Mouse (Mus musculus): Measurements from ENCODE around the gene Mbnl3. TPM values are rescaled to one million over a fixed set of nuclear protein-coding genes. Genes with fewer than 3 reads are reported as not detected.

Mbnl3 gene
- under 1 TPM in 1 of 2 experiments, not detected in 1; 0.13 TPM for total RNA-seq (2021)
- long read RNA-seq, experiment 1 = 0 reads
- long read RNA-seq, experiment 2 = 0 reads

- peak within 1 kb of the TSS; percentile 50 for H3K4me3 ChIP-seq
- no peak within 1 kb of the TSS for H3K27ac ChIP-seq
- no peak for TF ChIP-seq CTCF (conservative IDR thresholded peaks at IDR 0.05)
- no peak for DNase-seq (ENCODE audit: low spot score in 2 of 2)
Measured at GRCm38 (mm10) chrX:51206432-51206831, at the start of gene Mbnl3. Gene Mbnl3, minus strand, starts transcription at chrX:51206532.

DNA sequence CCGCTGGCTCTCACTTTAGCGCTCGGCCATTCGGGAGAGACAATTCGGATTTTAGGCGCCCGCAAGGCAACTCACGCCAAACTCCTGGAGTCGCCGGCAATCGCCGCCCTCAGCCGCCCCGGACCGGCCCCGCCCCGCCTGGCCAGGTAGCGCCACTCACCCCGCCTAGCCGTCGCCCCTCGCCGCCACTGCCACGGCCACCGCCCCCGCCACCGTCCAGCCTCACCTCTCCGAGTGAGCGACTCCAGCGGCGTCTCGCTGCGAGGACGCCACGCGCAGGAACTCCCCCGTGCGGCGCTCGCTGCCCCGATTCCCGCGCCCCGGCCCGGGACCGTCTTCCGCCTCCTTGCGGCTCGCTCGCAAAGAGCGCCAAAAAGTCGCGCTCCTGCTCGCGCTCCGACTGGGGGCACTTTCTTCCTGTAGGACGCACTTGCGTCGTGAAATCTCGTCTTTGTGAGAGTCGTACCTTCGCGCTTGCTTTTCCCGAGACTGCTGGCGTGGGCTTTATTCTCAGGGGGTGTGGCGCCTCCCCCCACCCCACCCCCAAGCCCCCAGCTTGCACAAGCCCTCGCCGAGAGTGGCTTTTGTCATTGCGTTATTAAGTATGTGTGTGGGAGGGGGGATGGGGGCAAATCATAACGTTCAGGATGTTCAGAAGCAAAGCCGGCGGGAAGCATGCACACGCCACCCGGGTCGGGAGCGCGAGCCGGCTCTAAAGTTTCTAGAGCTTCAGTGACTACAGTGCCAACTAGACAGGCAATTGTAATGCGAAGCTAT lies 596 bp downstream of the Mbnl3 start:
- TF ChIP-seq CTCF (conservative IDR thresholded peaks at IDR 0.05) = peak; percentile 47
- Histone ChIP-seq H3K27ac (no peak overlapping the region), H3K4me3 (peak overlapping the region; percentile 50)
- DNase-seq (ENCODE audit: low spot score in 2 of 2) = no peak

DNA sequence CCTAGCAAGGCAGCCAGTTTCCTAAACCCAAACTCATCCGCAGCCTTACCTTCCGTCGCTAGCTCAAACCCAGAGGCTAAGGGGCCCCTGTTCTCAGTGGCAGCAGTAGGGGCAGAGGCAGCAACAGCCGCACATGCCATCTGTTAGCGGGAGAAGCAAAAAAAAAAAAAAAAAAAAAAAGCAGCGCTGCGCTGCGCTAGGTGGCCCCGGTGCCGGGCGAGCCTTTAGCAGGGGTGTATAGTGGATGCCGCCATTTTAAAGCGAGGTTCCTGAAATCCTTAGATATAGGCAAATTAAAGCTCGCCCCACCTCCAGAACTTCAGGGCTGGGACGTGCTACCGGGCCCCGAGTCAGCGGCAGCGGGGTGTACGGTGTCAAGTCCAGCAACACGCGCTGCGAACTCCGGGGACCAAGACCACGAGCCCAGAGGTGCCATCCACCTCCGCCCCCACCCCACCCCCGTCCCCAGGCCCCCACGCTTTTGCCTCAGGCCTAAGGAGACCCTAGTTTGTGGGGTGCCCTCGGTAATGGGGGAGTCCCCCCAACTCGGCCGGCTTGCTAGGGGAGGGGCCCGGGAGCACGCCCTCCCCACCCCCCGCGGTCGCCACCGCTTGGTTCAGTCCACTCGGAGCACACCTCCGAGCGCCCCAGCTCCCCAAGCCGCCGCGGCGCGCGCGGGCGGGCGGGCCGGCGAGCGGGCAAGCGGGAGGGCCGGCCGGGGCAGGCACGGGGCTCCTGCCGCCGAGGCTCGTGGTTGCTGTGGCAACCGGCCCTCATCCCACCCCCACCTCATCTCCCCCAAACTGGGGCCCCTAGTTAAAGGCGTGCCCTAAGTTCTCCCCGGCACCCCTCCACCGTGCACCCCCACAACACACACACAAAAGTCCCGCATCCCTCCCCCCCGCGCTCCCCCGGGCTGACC lies 1.4 kb downstream of the Mbnl3 start:
- TF ChIP-seq CTCF (conservative IDR thresholded peaks at IDR 0.05) = no peak
- no peak for DNase-seq (ENCODE audit: low spot score in 2 of 2)
- Histone ChIP-seq H3K27ac (no peak overlapping the region), H3K4me3 (peak overlapping the region; percentile 50)

- DNase-seq (ENCODE audit: low spot score in 2 of 2) = no peak
- no peak overlapping the region for H3K4me3 ChIP-seq
- TF ChIP-seq CTCF (conservative IDR thresholded peaks at IDR 0.05) = no peak
- no peak overlapping the region for H3K27ac ChIP-seq
Measured at GRCm38 (mm10) chrX:51197012-51197411, 9.3 kb downstream of the Mbnl3 start.

DNA sequence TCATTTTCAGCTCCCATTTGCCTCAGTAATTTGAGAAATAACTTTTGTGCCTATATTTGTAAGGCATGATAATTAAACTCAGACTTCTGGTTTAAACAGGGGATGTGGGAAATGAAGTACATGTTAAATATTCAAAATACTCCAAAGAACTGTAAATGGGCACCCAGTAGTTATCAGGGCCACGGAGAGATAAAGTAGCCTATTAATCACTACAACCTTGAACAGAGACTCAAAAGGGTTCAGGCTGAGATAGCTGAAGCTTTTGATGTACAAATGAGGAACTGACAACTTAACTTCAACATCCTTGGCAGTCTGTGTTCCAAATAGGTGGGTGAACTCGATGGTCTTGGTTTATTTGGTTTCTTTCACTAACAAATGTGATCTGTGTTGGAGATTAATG lies 34.4 kb downstream of the Mbnl3 start:
- Histone ChIP-seq H3K4me3 (no peak overlapping the region), H3K27ac (no peak overlapping the region)
- TF ChIP-seq CTCF (conservative IDR thresholded peaks at IDR 0.05) = no peak
- no peak for DNase-seq (ENCODE audit: low spot score in 2 of 2)

DNA sequence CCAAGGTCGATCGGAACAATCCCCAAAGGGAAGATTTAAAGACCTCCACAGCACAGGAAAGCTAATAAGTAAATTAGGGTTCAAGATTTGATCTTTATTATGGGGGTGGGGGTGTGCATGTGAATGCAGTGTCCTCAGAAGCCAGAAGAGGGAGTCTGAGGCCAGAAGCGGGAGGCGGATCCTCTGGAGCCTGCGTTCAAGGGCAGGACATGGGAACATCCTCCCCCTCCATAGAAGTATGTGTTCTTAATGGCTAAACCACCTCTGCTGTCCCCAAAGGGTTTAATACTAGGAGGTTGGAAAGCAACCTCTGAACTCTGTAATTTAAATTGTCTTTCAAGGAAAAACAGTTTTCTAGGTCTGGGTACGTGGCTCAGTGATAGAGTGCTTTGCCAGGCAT lies 34.9 kb downstream of the Mbnl3 start:
- peak; percentile 53 for TF ChIP-seq CTCF (conservative IDR thresholded peaks at IDR 0.05)
- H3K27ac ChIP-seq = no peak overlapping the region
- no peak overlapping the region for H3K4me3 ChIP-seq
- DNase-seq (ENCODE audit: low spot score in 2 of 2) = no peak

- no peak overlapping the region for H3K4me3 ChIP-seq
- H3K27ac ChIP-seq = no peak overlapping the region
- no peak for TF ChIP-seq CTCF (conservative IDR thresholded peaks at IDR 0.05)
- DNase-seq (ENCODE audit: low spot score in 2 of 2) = no peak
Measured at GRCm38 (mm10) chrX:51170404-51170803, 35.9 kb downstream of the Mbnl3 start.

DNA sequence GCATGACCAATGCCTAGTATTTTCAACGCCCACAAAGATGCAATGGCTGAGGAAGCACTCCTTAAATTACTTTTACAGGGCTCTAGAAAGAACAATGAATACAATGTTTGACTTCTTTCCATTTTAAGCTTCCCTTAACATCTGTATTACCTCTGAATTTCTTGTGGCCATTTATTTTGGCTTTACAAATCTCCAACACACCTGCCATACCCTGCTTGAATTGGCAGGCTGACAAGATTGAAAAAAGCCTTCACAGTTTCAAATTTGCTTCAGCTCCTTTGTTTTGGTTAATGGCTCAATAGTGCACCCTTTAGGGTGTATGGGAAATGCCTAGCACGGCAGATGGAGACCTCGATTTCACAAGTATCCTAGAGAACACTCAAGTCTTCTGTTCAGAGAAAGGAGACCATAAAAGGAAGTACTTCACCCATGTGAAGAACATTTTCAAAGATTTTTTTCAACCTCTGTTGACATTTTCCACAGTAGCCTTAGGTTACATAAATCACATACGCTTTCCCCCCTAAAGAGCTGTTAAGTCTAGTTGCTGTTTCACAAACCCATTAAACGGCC lies 36.8 kb downstream of the Mbnl3 start:
- DNase-seq (ENCODE audit: low spot score in 2 of 2) = no peak
- H3K4me3 ChIP-seq = no peak overlapping the region
- no peak for TF ChIP-seq CTCF (conservative IDR thresholded peaks at IDR 0.05)
- H3K27ac ChIP-seq = no peak overlapping the region

DNA sequence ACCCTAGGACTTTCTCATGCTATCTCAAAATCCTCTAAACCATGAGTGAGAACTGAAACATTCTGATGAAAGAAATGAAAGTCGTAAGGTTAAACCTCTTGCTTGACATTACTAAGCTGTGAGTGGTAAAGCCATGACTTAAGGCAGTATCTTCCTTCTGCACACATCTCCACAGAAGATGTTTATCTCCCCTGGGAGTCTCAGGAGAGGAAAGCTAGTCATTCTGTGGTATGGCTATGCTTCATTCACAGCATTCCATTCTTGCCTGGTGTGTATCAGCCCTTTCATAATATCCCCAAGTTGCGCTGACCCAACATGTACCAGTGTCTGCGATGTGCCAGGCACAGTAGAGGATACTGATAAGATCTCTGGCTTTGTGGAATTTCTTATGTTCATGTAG lies 38.4 kb downstream of the Mbnl3 start:
- TF ChIP-seq CTCF (conservative IDR thresholded peaks at IDR 0.05) = no peak
- no peak for DNase-seq (ENCODE audit: low spot score in 2 of 2)
- H3K27ac ChIP-seq = no peak overlapping the region
- no peak overlapping the region for H3K4me3 ChIP-seq

GRCm38 (mm10) chrX:51164766-51165165 lies 41.6 kb downstream of the Mbnl3 start:
- no peak for TF ChIP-seq CTCF (conservative IDR thresholded peaks at IDR 0.05)
- DNase-seq (ENCODE audit: low spot score in 2 of 2) = no peak
- Histone ChIP-seq H3K4me3 (no peak overlapping the region), H3K27ac (no peak overlapping the region)

- Histone ChIP-seq H3K27ac (no peak overlapping the region), H3K4me3 (no peak overlapping the region)
- TF ChIP-seq CTCF (conservative IDR thresholded peaks at IDR 0.05) = no peak
- no peak for DNase-seq (ENCODE audit: low spot score in 2 of 2)
Measured at GRCm38 (mm10) chrX:51148436-51148835, 57.9 kb downstream of the Mbnl3 start.

DNA sequence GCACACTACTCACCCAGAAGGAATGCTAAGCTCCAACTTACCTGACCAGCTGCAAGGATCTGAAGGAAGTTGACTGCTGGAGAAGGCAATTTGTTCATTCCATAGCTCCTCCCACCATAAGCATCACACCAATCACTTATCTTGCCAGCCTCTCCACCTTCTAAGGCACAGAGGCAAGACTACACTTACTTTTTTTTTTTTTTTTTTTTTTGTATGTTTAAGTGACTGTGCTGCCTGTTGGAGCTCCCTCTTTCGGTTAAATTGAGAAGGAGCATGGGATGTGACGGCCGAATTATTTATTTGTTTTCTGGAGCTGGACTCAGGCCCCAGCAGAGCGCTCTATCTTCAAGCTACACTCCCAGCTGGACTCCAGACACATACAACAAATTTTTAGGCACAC lies 60.0 kb downstream of the Mbnl3 start:
- Histone ChIP-seq H3K27ac (no peak overlapping the region), H3K4me3 (no peak overlapping the region)
- peak; percentile 71 for TF ChIP-seq CTCF (conservative IDR thresholded peaks at IDR 0.05)
- DNase-seq (ENCODE audit: low spot score in 2 of 2) = no peak

DNA sequence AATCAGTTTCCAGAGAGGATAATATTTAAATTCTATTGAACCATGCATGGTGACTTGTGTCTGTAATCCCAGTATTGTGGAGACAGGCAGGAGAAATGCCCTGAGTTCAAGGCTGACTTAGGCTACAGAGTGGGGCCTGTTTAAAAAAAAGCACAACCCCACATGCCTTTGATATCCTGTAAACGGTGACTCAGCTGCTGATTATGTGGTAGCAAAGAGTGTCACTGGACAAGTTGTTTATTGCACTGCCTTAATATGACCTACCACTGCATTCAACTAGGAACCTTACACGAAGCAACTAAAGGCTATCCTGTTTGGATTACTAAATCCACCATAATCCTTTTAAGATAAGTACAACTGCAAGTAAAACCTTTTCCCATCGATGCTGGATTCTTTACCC lies 66.3 kb downstream of the Mbnl3 start:
- H3K27ac ChIP-seq = no peak overlapping the region
- no peak for TF ChIP-seq CTCF (conservative IDR thresholded peaks at IDR 0.05)
- no peak for DNase-seq (ENCODE audit: low spot score in 2 of 2)
- H3K4me3 ChIP-seq = no peak overlapping the region

All from layer of hippocampus, adult 2 months (tissue).